Mouse (Mus musculus) urinary bladder, postnatal 25 days (tissue): Measurements from ENCODE around the gene Insr.
"Not testable (repeated sequence)": the region's sequence is repeated elsewhere in the genome, so short reads cannot be mapped to it uniquely, and the experiment has no call there.

Experiments used
- DNase-seq: peaks from one replicate; pipeline ENCODE4 v3.0.0; 2022; ENCODE audit warnings: low spot score

The Insr gene

DNA sequence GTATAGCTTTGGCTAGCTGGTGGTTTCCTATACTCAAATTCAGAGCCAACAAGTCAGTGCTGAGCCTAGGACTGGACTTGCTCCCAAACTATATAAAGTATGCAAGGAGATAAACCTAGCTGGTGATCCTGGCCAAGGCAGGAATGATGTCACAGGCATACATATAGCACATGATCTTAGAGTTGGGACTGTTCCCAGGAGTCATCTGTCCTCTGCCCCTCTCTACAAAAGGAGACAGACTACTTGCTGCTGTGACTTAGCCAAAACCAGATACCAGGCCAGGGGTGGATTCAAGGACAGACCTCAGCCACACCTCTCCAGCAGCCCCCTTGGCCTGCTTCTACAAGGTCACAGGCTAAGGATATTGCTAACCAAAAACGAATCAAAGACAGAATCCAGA is 92.0 kb downstream of the Insr start:
- DNase-seq: no peak

DNA sequence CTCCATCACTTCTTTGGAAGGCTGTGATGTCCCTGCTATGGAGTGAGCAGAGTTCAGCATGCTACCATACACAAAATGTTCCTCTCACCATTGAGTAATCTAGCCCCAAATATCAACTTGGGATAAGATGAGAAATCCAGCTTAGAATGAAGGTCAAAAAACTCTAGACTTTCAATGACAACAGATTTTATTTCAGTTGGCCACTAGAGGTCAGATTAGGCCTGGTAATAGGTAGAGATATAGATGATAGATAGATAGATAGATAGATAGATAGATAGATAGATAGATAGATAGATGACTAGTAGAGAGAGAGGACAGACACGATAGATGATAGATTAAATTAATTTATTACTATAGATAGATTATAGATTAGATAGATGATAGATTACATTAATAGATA is 99.5 kb downstream of the Insr start:
- no peak for DNase-seq

DNA sequence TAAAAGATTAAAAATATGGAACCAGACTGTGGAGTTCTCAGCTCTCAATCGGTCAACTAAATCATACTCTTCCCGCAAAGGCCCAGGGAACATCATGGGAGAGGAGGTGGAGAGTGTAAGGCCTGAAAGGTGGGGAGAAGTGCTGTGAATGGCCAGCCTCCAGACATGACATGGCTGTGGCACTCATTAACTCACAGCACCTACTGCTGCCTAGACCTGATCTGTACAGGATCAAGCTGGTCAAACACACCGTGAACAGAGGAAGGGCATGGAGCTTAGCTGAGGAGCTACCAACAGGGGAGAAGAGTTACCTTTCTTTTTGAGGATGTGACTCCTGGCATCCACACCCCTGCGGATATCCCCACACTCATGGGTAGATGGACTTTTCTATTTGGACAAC is 102.0 kb downstream of the Insr start:
- no peak for DNase-seq

DNA sequence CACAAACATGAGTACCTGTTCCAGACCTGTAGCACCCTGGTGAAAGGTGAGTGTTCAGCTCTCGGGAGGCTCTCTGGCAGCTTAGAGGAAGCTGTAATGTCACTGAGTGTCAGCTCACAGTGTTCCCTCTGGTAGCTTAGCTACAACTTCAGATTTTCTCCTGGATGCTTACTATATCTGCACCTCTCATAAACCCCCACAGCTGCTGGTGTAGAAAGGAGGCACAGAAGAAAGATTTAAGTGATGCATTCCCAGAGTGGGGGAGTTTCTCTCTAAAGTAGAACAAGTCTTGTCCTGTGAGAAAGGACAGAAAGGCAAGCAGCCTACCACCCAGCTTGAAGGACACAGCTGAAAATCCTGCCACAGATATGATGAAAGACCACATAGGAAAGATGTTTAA is 107.2 kb downstream of the Insr start:
- no peak for DNase-seq

DNA sequence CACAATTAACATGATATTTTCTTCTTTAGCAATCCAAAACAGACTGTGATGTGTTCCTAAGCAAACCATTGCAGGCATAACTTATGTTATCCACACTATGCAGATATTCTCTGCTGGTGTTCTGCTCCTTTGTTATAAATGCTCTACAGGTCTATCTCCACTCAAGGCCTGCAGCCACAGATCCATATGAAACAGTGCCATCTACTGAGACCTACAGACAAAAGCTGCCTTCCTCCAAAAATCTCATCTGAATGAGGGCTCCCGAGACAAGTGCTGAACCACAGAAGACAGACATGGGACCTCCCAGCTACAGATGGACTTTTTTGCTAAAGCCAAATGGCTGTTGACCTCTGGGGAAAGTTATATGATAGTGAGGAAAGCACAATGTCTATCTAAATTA is 132.9 kb downstream of the Insr start:
- DNase-seq: no peak

DNA sequence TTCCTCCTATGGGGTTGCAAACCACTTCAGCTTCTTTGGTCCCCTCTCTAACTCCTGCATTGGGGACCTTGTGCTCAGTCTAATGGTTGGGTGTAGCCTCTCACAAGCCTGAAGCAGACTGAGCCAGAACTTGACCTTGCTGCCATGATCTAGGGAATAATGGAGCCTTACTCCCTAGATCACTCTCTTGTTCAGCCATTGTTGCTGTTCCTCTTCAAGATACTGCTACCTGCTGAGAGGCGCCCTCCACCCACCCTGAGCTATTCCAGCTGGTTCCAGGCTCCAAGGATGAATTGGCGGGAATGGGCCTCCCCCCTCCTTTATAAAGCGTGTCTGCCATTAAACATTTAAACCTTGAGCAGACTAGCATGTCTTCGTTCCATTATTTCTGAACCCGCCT is 179.0 kb downstream of the Insr start:
- not testable (repeated sequence) for DNase-seq
